Mouse (Mus musculus) embryonic fibroblast, embryonic 13.5 days (primary cell): Measurements from ENCODE around the gene Snapc3.

Source experiments
- CTCF ChIP-seq: IDR thresholded peaks from 2 replicates; pipeline ENCODE4 v1.5.1; 2011; ENCODE audit warnings: mild to moderate bottlenecking, control low read depth, low read length, moderate library complexity, borderline replicate concordance; ENCODE audit not compliant: insufficient read depth
- POLR2A ChIP-seq: IDR thresholded peaks from 2 replicates; pipeline ENCODE4 v1.6.1; 2011; ENCODE audit warnings: low read depth, mild to moderate bottlenecking, control low read depth, low read length, moderate library complexity

GRCm38 (mm10) chr4:83425119-83425518, 7.6 kb downstream of the Snapc3 start:
- no peak for TF ChIP-seq POLR2A
- no peak for TF ChIP-seq CTCF
